Mouse (Mus musculus) lung, adult 2 months (tissue): ENCODE data around the gene Gm11541.
"Not testable (repeated sequence)": the region's sequence is repeated elsewhere in the genome, so short reads cannot be mapped to it uniquely, and the experiment has no call there.

Source experiments
- CTCF ChIP-seq: fragments of 200-500 bp; IDR thresholded peaks from 2 replicates; pipeline ENCODE4 v1.5.1; 2011; ENCODE audit warnings: mild to moderate bottlenecking, low read length, control low read depth; ENCODE audit not compliant: insufficient read depth
- POLR2A ChIP-seq: fragments of 200-500 bp; IDR thresholded peaks from 2 replicates; pipeline ENCODE4 v1.6.1; 2011; ENCODE audit warnings: low read depth, mild to moderate bottlenecking, control low read depth, low read length, borderline replicate concordance; ENCODE audit errors: extremely low read depth

GRCm38 (mm10) chr11:94692502-94692901 is 11.8 kb downstream of the Gm11541 start:
- TF ChIP-seq POLR2A, CTCF: not testable (repeated sequence)
